Mouse (Mus musculus) limb, embryonic 11.5 days (tissue): Measurements from ENCODE around the gene Tmem60. TPM values are rescaled to one million over a fixed set of nuclear protein-coding genes. Genes with fewer than 3 reads are reported as not detected.
A peak's percentile ranks its signal among the peaks of the same experiment; 100 is the strongest.

Source experiments
- ATAC-seq: fragments of 200-750 bp; cut with Nextera tagmentation; 2 replicates; pipeline ENCODE4 v1.8.0; 2017; ENCODE audit warnings: low read depth; ENCODE audit not compliant: insufficient number of reproducible peaks, low FRiP score, low TSS enrichment
- DNase-seq: peaks from one replicate; pipeline ENCODE4 v3.0.0-alpha.2; 2015; ENCODE audit warnings: low spot score
- H3K27ac ChIP-seq: fragments of 300-500 bp; sonication (generic); replicated peaks from 2 replicates; pipeline ENCODE4 v1.5.1; 2014; ENCODE audit warnings: low read depth, mild to moderate bottlenecking, low read length
- H3K27me3 ChIP-seq: fragments of 300-500 bp; sonication (generic); 2 replicates; pipeline ENCODE4 v1.6.1; 2014; ENCODE audit warnings: mild to moderate bottlenecking, low read length, mixed read lengths; ENCODE audit not compliant: control insufficient read depth, insufficient read depth
- H3K36me3 ChIP-seq: fragments of 300-500 bp; sonication (generic); 2 replicates; pipeline ENCODE4 v1.6.1; 2014; ENCODE audit warnings: mild to moderate bottlenecking, low read length, moderate library complexity, mixed read lengths; ENCODE audit not compliant: control insufficient read depth, insufficient read depth
- H3K4me1 ChIP-seq: fragments of 300-500 bp; sonication (generic); 2 replicates; pipeline ENCODE4 v1.6.1; 2014; ENCODE audit warnings: low read length, mixed read lengths; ENCODE audit not compliant: control insufficient read depth, insufficient read depth
- H3K4me2 ChIP-seq: fragments of 300-500 bp; sonication (generic); 2 replicates; pipeline ENCODE4 v1.6.1; 2014; ENCODE audit warnings: low read depth, mild to moderate bottlenecking, moderate library complexity; ENCODE audit not compliant: severe bottlenecking
- H3K4me3 ChIP-seq: fragments of 300-500 bp; sonication (generic); 2 replicates; pipeline ENCODE4 v1.5.1; 2014; ENCODE audit warnings: low read depth, low read length
- H3K9ac ChIP-seq: fragments of 300-500 bp; sonication (generic); 2 replicates; pipeline ENCODE4 v1.6.1; 2014; ENCODE audit warnings: mild to moderate bottlenecking, low read length
- H3K9me3 ChIP-seq: fragments of 300-500 bp; sonication (generic); 2 replicates; pipeline ENCODE4 v1.6.1; 2016; ENCODE audit warnings: low read length; ENCODE audit not compliant: control insufficient read depth
- WGBS: fragments of 180-500 bp; shearing (Covaris S2); extraction: QIAGEN DNeasy Blood & Tissue Kit; methylation state at CpG from one replicate; pipeline ENCODE4 v1.1.7; 2014; 5-methylcytosine and 5-hydroxymethylcytosine counted together
- polyA plus RNA-seq: library from polyadenylated mRNA; unstranded; fragments of >200 nt; fragmentation: Nextera tagmentation; extraction: Ambion mirVana; gene quantifications from 2 replicates; pipeline ENCODE4 v1.2.1, GENCODE M21; 2014

Gene Tmem60
- polyA plus RNA-seq, 1 experiment from 2014 or later, result 51.4 TPM

GRCm38 (mm10) chr5:20860565-20860964 is 21.4 kb upstream of the Tmem60 start:
- Histone ChIP-seq H3K4me3 (no peak overlapping the region), H3K27me3 (no peaks in the 10 kb centered on the region), H3K4me2 (no peak overlapping the region), H3K9ac (no peak overlapping the region), H3K9me3 (no peaks in the 10 kb centered on the region), H3K36me3 (no peaks in the 10 kb centered on the region), H3K4me1 (no peaks in the 10 kb centered on the region), H3K27ac (no peak overlapping the region)
- ATAC-seq, result no peak
- DNase-seq, result no peak
- 88% methylated on average over 4 of the region's 4 CpGs for WGBS

DNA sequence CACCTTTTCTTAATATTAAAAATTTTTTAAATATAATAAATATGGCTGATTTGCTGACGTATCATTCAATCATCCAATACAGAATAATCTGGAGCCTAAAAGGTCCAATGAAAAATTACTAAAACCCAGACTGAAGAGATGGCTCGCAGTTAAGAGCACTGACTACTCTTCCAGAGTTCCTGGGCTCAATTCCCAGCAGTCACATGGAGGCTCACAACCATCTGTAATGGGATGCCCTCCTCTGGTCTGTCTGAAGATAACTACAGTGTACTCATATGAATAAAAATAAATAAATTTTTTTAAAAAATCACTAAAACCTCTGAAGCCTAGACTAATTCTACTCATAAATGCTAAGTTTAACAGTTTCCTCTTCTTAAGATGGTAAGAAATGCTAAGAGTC is 20.1 kb upstream of the Tmem60 start:
- Histone ChIP-seq H3K27me3 (no peaks in the 10 kb centered on the region), H3K4me3 (no peak overlapping the region), H3K27ac (no peak overlapping the region), H3K4me1 (no peaks in the 10 kb centered on the region), H3K9me3 (no peaks in the 10 kb centered on the region), H3K36me3 (no peaks in the 10 kb centered on the region), H3K4me2 (no peak overlapping the region), H3K9ac (no peak overlapping the region)
- ATAC-seq, result no peak
- no peak for DNase-seq
- WGBS, result 93% methylated on average over 2 of the region's 2 CpGs

GRCm38 (mm10) chr5:20864216-20864969 is 17.6 kb upstream of the Tmem60 start:
- no peak for ATAC-seq
- no peak overlapping the region for H3K27ac ChIP-seq
- no peaks in the 10 kb centered on the region for H3K27me3 ChIP-seq
- H3K4me1 ChIP-seq, result no peaks in the 10 kb centered on the region
- no peak for DNase-seq
- H3K36me3 ChIP-seq, result no peaks in the 10 kb centered on the region
- H3K4me3 ChIP-seq, result no peak overlapping the region
- no peaks in the 10 kb centered on the region for H3K9me3 ChIP-seq
- WGBS, result 84% methylated on average over 4 of the region's 4 CpGs
- no peak overlapping the region for H3K9ac ChIP-seq
- no peak overlapping the region for H3K4me2 ChIP-seq

GRCm38 (mm10) chr5:20865193-20865755 is 16.7 kb upstream of the Tmem60 start:
- Histone ChIP-seq H3K27ac (no peak overlapping the region), H3K9me3 (no peaks in the 10 kb centered on the region), H3K9ac (no peak overlapping the region), H3K4me1 (no peaks in the 10 kb centered on the region), H3K4me2 (no peak overlapping the region), H3K4me3 (no peak overlapping the region), H3K36me3 (no peaks in the 10 kb centered on the region), H3K27me3 (no peaks in the 10 kb centered on the region)
- DNase-seq (no peak), ATAC-seq (no peak)
- 92% methylated on average over 2 of the region's 2 CpGs for WGBS

DNA sequence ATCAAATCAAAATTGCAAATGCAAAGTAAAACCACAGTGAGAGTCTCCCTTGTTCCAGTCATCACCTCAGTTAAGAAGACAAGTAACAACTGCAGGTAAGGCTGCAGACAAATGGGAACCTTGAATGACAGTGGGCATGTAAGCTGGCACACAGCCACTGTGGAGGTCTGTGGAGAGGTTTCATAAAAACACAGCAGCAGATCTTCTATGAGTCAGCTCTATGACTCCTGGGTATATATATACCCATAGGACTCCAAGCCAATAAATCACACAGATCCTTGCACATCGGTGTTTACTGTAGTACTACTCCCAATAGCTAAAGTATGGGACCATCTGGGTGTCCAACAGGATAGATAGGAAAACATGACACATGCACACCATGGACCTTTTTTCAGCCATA is 8.8 kb upstream of the Tmem60 start:
- no peak overlapping the region for H3K9ac ChIP-seq
- 80% methylated on average over 1 of the region's 1 CpGs for WGBS
- no peaks in the 10 kb centered on the region for H3K36me3 ChIP-seq
- H3K27ac ChIP-seq, result no peak overlapping the region
- H3K4me2 ChIP-seq, result no peak overlapping the region
- H3K27me3 ChIP-seq, result no peaks in the 10 kb centered on the region
- H3K4me3 ChIP-seq, result no peak overlapping the region
- no peak for ATAC-seq
- H3K9me3 ChIP-seq, result no peaks in the 10 kb centered on the region
- H3K4me1 ChIP-seq, result no peaks in the 10 kb centered on the region
- DNase-seq, result no peak

DNA sequence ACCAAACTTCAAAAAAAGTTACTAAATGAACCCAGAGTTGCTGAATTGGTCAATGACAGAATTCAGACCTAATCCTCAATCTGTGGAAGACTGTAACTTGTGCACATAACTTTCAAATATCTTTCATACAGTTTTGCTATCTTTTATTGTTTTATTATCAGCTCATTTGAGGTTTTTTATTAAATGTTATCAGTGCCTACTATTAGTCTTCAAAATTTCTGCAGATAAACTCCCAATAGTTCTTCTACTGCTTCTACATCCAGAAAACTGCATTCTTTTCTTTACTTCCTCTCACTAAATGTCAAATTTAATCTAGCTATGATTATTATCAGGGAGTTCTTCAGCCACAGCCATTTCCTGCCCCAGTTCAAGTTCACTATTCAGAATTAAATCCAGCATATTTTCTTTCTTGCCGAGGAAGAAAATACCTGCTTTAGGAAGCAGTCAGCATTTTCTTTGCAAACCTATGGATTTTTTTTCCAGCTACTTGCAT is 5.0 kb upstream of the Tmem60 start:
- H3K9me3 ChIP-seq, result no peaks in the 10 kb centered on the region
- WGBS, result 78% methylated on average over 1 of the region's 1 CpGs
- H3K4me2 ChIP-seq, result no peak overlapping the region
- DNase-seq, result no peak
- no peaks in the 10 kb centered on the region for H3K4me1 ChIP-seq
- H3K36me3 ChIP-seq, result no peaks in the 10 kb centered on the region
- no peaks in the 10 kb centered on the region for H3K27me3 ChIP-seq
- no peak overlapping the region for H3K4me3 ChIP-seq
- ATAC-seq, result no peak
- H3K9ac ChIP-seq, result no peak overlapping the region
- H3K27ac ChIP-seq, result no peak overlapping the region

- Histone ChIP-seq H3K4me2 (peak overlapping the region; percentile 44; the same call in 1 of the 2 replicates), H3K4me3 (peak overlapping the region; percentile 73), H3K27me3 (no peaks in the 10 kb centered on the region), H3K27ac (no peak overlapping the region), H3K4me1 (no peaks in the 10 kb centered on the region), H3K36me3 (no peaks in the 10 kb centered on the region), H3K9me3 (no peaks in the 10 kb centered on the region), H3K9ac (no peak overlapping the region; the same call in 1 of the 2 replicates)
- 78% methylated on average over 2 of the region's 2 CpGs for WGBS
- ATAC-seq, result no peak
- no peak for DNase-seq
These were observed 1.6 kb upstream of the Tmem60 start for GRCm38 (mm10) chr5:20880386-20880785.

DNA sequence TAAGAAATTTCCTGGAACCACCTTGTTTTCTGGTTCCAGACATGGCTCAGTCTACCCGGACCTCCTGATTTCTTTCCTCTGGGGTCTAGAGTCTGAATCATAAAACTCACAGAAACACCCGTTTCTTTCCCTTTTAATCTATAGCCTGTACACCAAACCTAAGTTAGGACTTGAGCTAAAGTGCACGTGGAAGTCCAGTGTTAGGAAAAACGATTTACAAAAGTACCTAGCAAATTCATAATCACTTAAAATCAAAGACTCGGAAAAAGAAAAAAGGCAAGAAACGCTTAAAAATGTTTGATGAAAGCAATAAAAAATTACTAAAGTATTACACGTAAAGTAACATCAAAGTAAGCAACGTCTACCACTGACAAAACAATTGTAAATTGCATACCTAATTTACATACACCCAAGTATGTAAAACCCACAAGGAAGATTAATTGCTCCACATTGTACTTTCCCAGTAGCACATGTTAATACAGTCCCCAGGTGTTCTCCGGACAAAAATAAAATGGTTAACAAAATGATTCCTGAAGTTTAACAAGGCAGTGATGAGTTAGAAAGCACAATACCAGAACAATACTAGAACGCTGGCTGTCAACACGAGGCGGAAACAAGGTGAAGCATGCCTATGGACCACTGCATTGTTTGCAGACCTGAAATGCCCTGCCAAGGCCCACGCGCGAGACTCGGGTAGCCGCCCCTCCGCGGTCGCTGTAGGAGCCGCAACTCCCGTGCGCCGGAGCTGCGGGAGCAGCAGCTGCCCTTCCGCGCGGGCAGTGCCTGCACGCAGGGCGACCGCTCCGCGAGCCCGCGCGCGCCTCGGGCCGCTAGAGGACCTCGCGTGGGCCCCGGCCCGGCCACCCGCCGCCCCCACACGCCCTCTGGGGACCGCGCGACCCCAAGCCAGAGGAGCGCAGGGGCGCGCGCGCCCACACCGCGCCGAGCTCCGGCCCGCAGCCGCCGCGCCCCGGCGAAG is 905 bp upstream of the Tmem60 start:
- no peaks in the 10 kb centered on the region for H3K4me1 ChIP-seq
- no peaks in the 10 kb centered on the region for H3K9me3 ChIP-seq
- peak; percentile 74 for DNase-seq
- H3K4me3 ChIP-seq, result peak overlapping the region; percentile 73
- ATAC-seq, result no peak; the same call in 1 of the 2 replicates
- H3K4me2 ChIP-seq, result peak overlapping the region; percentile 44
- WGBS, result 1% methylated on average over 47 of the region's 64 CpGs
- H3K27me3 ChIP-seq, result no peaks in the 10 kb centered on the region
- H3K27ac ChIP-seq, result peak overlapping the region; percentile 91
- peak overlapping the region; percentile 86 for H3K9ac ChIP-seq
- H3K36me3 ChIP-seq, result no peaks in the 10 kb centered on the region; the same call in 1 of the 2 replicates
